Mouse (Mus musculus) c-Kit-positive CD71-negative TER-119-negative erythroid progenitor cells, embryonic 14.5 days (primary cell): ENCODE measurements around the gene Atf6.

ENCODE experiments used
- DNase-seq: peaks from one replicate; pipeline ENCODE4 v3.0.0-alpha.2; 2013; ENCODE audit warnings: low read depth

Atf6 gene

GRCm38 (mm10) chr1:170771437-170772003 lies 96.1 kb downstream of the Atf6 start:
- DNase-seq, result no peak

GRCm38 (mm10) chr1:170770691-170771090 lies 96.9 kb downstream of the Atf6 start:
- no peak for DNase-seq

GRCm38 (mm10) chr1:170766997-170767396 lies 100.6 kb downstream of the Atf6 start:
- no peak for DNase-seq

GRCm38 (mm10) chr1:170764798-170765197 lies 102.8 kb downstream of the Atf6 start:
- DNase-seq, result no peak

- DNase-seq, result no peak
These were observed 105.9 kb downstream of the Atf6 start for GRCm38 (mm10) chr1:170761634-170762033.

- DNase-seq, result no peak
These were observed 114.0 kb downstream of the Atf6 start for GRCm38 (mm10) chr1:170753597-170753996.

GRCm38 (mm10) chr1:170751797-170752196 lies 115.8 kb downstream of the Atf6 start:
- DNase-seq, result no peak

GRCm38 (mm10) chr1:170746523-170746922 lies 121.0 kb downstream of the Atf6 start:
- no peak for DNase-seq

GRCm38 (mm10) chr1:170741497-170742246 lies 125.9 kb downstream of the Atf6 start:
- DNase-seq, result no peak

- DNase-seq, result no peak
These were observed 132.7 kb downstream of the Atf6 start for GRCm38 (mm10) chr1:170734866-170735265.

GRCm38 (mm10) chr1:170732596-170732890 lies 135.0 kb downstream of the Atf6 start:
- no peak for DNase-seq

- no peak for DNase-seq
These were observed 135.5 kb downstream of the Atf6 start for GRCm38 (mm10) chr1:170731865-170732595.

- DNase-seq, result no peak
These were observed 138.2 kb downstream of the Atf6 start for GRCm38 (mm10) chr1:170729267-170729962.

GRCm38 (mm10) chr1:170728524-170728923 lies 139.0 kb downstream of the Atf6 start:
- DNase-seq, result no peak

- DNase-seq, result no peak
These were observed 146.0 kb downstream of the Atf6 start for GRCm38 (mm10) chr1:170721560-170721959.

GRCm38 (mm10) chr1:170718133-170718810 lies 149.3 kb downstream of the Atf6 start:
- no peak for DNase-seq

GRCm38 (mm10) chr1:170717241-170717828 lies 150.2 kb downstream of the Atf6 start:
- DNase-seq, result no peak

GRCm38 (mm10) chr1:170711731-170712130 lies 155.8 kb downstream of the Atf6 start:
- DNase-seq, result no peak

- no peak for DNase-seq
These were observed 157.6 kb downstream of the Atf6 start for GRCm38 (mm10) chr1:170709969-170710368.

GRCm38 (mm10) chr1:170709481-170709880 lies 158.1 kb downstream of the Atf6 start:
- DNase-seq, result peak; percentile 36

- no peak for DNase-seq
These were observed 158.5 kb downstream of the Atf6 start for GRCm38 (mm10) chr1:170709034-170709433.

GRCm38 (mm10) chr1:170706046-170706445 lies 161.5 kb downstream of the Atf6 start:
- no peak for DNase-seq
